Mouse (Mus musculus): ENCODE results near the gene Syt15. TPM values are rescaled to one million over a fixed set of nuclear protein-coding genes. Genes with fewer than 3 reads are reported as not detected.
A peak's percentile ranks its signal among the peaks of the same experiment; 100 is the strongest.
"Not testable (repeated sequence)": the region's sequence is repeated elsewhere in the genome, so short reads cannot be mapped to it uniquely, and the experiment has no call there.

Gene Syt15
- total RNA-seq, 2 experiments from 2014 or later, result 0.78 to 0.82 TPM

GRCm38 (mm10) chr14:34223362-34223898 is 4.0 kb downstream of the Syt15 start:
- no peak for DNase-seq
- intact Hi-C loops (cut with DNase I; ENCODE audit: low total_unique reads), result no loop called here

DNA sequence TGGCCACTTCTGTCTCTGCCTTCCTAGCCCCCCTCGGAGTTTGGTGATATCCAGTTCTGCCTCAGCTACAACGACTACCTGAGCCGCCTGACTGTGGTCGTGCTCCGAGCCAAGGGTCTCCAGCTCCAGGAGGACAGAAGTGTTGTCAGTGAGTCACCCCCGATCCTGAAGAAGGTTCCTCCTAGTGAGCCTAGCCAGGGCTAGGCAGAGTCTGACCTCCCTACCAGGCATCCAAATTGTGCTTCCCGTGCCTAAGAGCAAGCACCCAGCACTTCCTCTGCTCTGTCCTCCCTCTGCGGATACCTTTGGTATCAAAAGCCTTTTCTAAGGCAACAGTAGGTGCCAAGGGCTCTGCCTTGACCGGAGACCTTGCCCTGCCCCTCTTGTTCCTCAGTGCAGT is 6.6 kb downstream of the Syt15 start:
- no peak for DNase-seq
- intact Hi-C loops (cut with DNase I; ENCODE audit: low total_unique reads), result no loop called here

GRCm38 (mm10) chr14:34226566-34226965 is 7.2 kb downstream of the Syt15 start:
- intact Hi-C loops (cut with DNase I; ENCODE audit: low total_unique reads), result no loop called here
- peak; percentile 24 for DNase-seq

DNA sequence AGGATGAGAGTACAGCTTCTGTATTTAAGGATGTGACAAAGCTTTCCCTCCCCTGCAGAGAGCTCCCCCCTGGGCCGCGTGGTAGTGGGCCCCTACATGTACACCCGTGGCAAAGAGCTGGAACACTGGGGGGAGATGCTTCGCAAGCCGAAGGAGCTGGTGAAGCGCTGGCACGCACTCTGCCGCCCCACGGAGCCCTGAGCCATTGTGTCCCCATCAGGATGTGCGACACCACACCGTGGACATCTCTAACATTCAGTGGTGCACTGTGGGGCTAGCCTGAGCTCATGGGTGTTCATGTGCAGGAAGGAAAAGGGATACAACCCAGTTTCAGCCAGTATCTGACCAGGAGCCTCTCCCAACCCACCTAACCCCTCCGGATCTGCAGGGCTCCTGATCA is 8.6 kb downstream of the Syt15 start:
- intact Hi-C loops (cut with DNase I; ENCODE audit: low total_unique reads), result no loop called here

GRCm38 (mm10) chr14:34228830-34229506 is 9.6 kb downstream of the Syt15 start:
- intact Hi-C loops (cut with DNase I; ENCODE audit: low total_unique reads), result no loop called here
- DNase-seq, result no peak

More for the DNA sequence above, 8.6 kb downstream of the Syt15 start:
- no peak for DNase-seq

DNA sequence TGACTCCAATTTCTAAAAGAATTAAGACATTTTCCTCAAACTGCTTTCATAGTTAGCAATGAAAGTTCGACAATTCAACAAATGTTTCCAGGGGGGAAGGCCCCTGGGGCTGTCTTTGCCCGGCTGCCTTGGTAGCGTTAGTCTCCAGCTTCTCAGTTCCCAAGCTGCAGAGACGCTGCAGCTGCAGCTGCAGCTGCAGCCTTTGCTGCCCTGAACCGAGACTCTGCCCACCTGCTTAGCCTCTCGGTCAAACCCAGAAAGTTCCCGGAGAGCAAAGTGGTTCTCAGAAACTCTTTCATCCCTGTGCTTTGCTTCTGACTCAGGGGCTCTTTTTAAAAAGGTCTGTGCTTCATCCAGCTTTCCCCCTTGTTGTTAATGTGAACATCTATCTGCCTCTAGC is 12.9 kb downstream of the Syt15 start:
- no peak for DNase-seq
- intact Hi-C loops (cut with DNase I; ENCODE audit: low total_unique reads), result no loop called here

- intact Hi-C loops (cut with DNase I; ENCODE audit: low total_unique reads), result no loop called here
Measured at GRCm38 (mm10) chr14:34232866-34233680, 13.7 kb downstream of the Syt15 start.

GRCm38 (mm10) chr14:34233846-34234245 is 14.5 kb downstream of the Syt15 start:
- intact Hi-C loops (cut with DNase I; ENCODE audit: low total_unique reads), result no loop called here
- no peak for DNase-seq

More at GRCm38 (mm10) chr14:34232866-34233680, 13.7 kb downstream of the Syt15 start:
- DNase-seq, result no peak

DNA sequence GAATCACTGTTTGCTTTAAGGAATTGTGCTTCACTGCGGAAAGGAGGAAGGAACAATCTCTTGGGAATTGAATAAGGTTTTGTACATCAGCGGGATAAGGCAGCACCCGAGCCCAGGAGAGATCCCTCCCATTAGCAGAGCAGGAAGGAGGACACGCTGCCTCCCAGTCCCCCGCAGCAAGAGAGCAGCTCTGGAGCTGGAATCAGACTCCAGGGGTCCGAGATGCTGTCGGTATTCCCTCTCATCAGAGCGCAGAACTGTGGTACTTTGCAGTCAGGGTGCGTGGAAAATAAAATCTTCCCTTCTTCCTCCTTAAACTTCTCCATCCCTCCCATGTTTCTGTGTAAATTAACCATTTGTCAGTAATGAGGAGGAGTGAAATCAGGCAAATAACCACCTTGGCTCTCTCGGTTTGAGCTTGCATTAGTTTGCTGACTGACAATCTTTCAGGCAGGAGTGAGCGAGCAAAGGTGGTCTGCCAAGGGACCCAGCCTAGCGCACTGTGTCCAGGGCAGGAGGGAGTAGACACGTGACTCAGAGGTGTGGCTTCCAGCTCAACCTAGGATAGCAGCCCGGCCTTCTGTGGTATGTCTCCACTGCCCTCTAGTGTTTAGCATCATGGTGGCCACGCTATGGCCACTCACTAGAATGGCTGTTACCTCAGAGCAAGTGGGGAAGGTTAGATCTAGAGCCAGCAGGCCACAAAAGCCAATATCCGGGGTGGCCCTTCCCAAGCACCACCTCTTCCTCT is 15.4 kb downstream of the Syt15 start:
- intact Hi-C loops (cut with DNase I; ENCODE audit: low total_unique reads), result loop anchor here (5.0 kb wide), 1 partner anchor 153 kb away; no protein-coding TSS in a partner anchor
- DNase-seq, result peak; percentile 76

DNA sequence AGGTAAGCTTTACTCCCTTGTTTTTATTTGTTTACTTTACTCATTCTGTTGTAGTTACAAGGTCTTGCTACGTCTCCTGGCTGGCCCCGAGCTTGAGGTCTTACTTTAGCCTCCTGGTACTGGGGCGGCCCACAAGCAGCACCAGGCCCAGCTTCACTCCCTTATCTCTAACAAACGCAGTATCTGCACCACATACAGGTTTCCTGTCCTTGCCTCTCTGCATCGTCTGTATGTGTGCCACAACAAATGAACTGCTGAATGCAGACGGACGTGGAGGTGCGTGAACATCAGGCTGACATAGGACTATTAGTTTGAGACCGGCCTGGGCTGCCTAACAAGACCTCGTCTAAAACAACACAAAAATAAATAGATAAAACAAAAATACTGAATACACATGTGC is 20.9 kb downstream of the Syt15 start:
- DNase-seq, result no peak
- intact Hi-C loops (cut with DNase I; ENCODE audit: low total_unique reads), result no loop called here

DNA sequence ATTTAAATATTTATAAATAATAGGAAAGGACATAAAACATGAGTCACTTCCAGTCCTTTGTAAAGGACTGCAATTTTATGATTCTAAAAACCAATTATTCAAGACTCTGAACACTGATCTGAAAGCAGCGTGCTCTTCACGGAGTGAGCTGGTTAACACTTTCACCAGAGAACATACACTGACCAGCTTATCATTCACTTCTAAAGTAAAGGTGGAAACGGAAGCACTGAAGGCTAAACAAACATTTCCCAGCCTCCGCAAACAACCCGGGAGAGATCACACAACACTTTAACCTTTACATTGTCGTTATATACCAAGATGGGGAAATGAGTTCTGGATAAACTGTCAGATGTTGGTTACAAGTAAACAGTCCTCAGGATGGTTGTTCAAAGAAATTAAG is 21.3 kb downstream of the Syt15 start:
- intact Hi-C loops (cut with DNase I; ENCODE audit: low total_unique reads), result no loop called here
- no peak for DNase-seq

GRCm38 (mm10) chr14:34252470-34253145 is 33.2 kb downstream of the Syt15 start:
- DNase-seq, result no peak
- intact Hi-C loops (cut with DNase I; ENCODE audit: low total_unique reads), result no loop called here

DNA sequence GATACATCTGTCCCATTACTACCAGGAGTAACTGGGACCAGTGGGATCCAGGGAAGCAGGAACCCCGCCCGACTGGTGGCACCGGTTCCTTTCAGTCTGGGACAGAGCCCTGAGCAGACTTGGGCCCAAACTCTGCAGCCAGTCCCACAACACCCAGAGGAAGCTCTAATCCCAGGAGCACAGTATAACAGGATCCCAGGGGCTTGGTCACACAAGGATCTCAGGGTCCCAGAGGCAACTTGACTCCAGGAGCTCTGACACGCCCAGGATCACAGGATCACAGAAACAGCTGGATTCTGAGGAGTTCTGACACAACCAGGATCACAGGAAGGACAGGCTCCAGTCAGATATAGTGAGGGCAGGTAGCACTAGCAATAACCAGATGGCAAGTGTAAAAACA is 33.9 kb downstream of the Syt15 start:
- no peak for DNase-seq
- intact Hi-C loops (cut with DNase I; ENCODE audit: low total_unique reads), result no loop called here

GRCm38 (mm10) chr14:34258525-34258924 is 39.1 kb downstream of the Syt15 start:
- intact Hi-C loops (cut with DNase I; ENCODE audit: low total_unique reads); DNase-seq: not testable (repeated sequence)

- DNase-seq, result no peak
- intact Hi-C loops (cut with DNase I; ENCODE audit: low total_unique reads), result no loop called here
Measured at GRCm38 (mm10) chr14:34268046-34268445, 48.7 kb downstream of the Syt15 start.

DNA sequence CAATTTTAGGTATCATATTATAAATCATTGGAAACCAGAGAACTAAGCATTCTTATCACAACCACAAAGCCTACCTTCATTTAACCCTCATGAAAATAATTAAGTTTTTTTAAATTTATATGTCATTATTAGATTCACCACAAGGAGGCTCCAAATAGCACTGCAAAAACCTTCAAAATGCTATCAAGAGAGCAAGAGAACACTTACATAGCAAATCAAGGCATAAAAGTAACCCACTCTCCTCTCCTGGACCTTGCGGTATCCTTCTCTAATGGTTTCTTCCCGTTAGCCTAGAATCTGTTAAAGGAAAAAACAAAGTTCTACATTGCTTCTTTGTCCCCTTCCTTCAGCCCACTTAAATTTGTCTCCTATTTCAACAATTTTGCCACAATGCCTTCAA is 53.9 kb downstream of the Syt15 start:
- DNase-seq, result no peak

DNA sequence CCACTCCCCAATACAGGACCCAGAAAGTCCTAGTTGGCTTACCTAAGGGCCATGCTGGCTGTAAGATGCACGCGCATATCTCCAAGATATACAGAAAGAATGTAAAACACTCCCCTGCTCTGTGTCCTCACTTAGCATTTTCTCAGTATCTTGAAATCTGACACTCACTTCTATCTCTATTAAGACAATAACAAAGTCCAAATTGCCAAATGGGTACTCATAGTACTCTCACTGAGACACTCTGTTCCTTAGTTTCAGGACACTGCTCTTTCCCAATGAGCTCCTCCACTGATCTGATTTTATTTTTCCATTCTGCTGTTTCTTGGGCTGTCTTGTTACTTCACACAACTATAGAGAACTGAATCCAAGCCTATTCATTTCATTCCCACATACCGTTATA is 54.7 kb downstream of the Syt15 start:
- DNase-seq, result no peak
- intact Hi-C loops (cut with DNase I; ENCODE audit: low total_unique reads), result no loop called here

More for the DNA sequence above, 53.9 kb downstream of the Syt15 start:
- intact Hi-C loops (cut with DNase I; ENCODE audit: low total_unique reads), result no loop called here

GRCm38 (mm10) chr14:34275225-34275624 is 55.8 kb downstream of the Syt15 start:
- intact Hi-C loops (cut with DNase I; ENCODE audit: low total_unique reads), result loop anchor here (5.0 kb wide), 1 partner anchor 87 kb away; no protein-coding TSS in a partner anchor

DNA sequence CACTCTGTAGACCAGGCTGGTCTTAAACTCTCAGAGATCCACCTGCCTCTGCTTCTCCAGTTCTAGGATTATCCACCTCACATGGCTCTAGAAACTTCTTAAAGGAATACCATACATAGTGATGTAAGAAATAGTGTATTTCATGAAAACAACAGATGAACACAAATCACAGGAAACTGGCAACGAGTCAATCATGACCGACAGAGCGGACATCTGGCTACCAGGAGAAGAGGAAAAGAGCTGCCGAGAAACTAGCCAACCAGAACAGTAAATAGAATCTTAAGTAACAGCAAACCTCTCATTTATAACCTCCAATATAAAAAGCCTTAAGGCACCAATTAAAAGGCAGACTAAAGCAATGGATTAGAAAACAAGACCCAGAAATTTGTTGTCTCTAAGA is 60.3 kb downstream of the Syt15 start:
- intact Hi-C loops (cut with DNase I; ENCODE audit: low total_unique reads), result loop anchor here (5.0 kb wide), 1 partner anchor 83 kb away; no protein-coding TSS in a partner anchor
- no peak for DNase-seq

More at GRCm38 (mm10) chr14:34275225-34275624, 55.8 kb downstream of the Syt15 start:
- DNase-seq, result no peak

All from gastrocnemius, postnatal 14 days (tissue).